Mouse (Mus musculus) liver, embryonic 11.5 days (tissue): ENCODE measurements around the gene Cldn9. TPM values are rescaled to one million over a fixed set of nuclear protein-coding genes. Genes with fewer than 3 reads are reported as not detected.

Experiments used
- ATAC-seq: fragments of 200-750 bp; cut with Nextera tagmentation; replicated peaks from 2 replicates; pipeline ENCODE4 v1.8.0; 2017; ENCODE audit warnings: moderate number of reproducible peaks, mild to moderate bottlenecking, moderate TSS enrichment, moderate library complexity; ENCODE audit not compliant: low FRiP score
- DNase-seq: peaks from one replicate; pipeline ENCODE4 v3.0.0-alpha.2; 2017; ENCODE audit warnings: low spot score
- H3K27ac ChIP-seq: fragments of 300-500 bp; sonication (generic); 2 replicates; pipeline ENCODE4 v1.5.1; 2014; ENCODE audit warnings: mild to moderate bottlenecking, low read depth, low read length, control low read depth
- H3K27me3 ChIP-seq: fragments of 300-500 bp; sonication (generic); replicated peaks from 2 replicates; pipeline ENCODE4 v1.6.1; 2014; ENCODE audit warnings: low read length, mixed read lengths; ENCODE audit not compliant: control insufficient read depth, insufficient read depth
- H3K36me3 ChIP-seq: fragments of 300-500 bp; sonication (generic); 2 replicates; pipeline ENCODE4 v1.6.1; 2014; ENCODE audit warnings: mild to moderate bottlenecking, low read length, moderate library complexity, mixed read lengths; ENCODE audit not compliant: control insufficient read depth, insufficient read depth
- H3K4me1 ChIP-seq: fragments of 300-500 bp; sonication (generic); replicated peaks from 2 replicates; pipeline ENCODE4 v1.6.1; 2014; ENCODE audit warnings: low read length, mixed read lengths; ENCODE audit not compliant: control insufficient read depth, insufficient read depth
- H3K4me2 ChIP-seq: fragments of 300-500 bp; sonication (generic); 2 replicates; pipeline ENCODE4 v1.6.1; 2014; ENCODE audit warnings: mild to moderate bottlenecking, control low read depth, moderate library complexity
- H3K4me3 ChIP-seq: fragments of 300-500 bp; sonication (generic); 2 replicates; pipeline ENCODE4 v1.5.1; 2014; ENCODE audit warnings: low read depth, low read length, control low read depth
- H3K9ac ChIP-seq: fragments of 300-500 bp; sonication (generic); 2 replicates; pipeline ENCODE4 v1.6.1; 2014; ENCODE audit warnings: low read depth, low read length, control low read depth
- H3K9me3 ChIP-seq: fragments of 300-500 bp; sonication (generic); 2 replicates; pipeline ENCODE4 v1.6.1; 2016; ENCODE audit warnings: low read length, inconsistent platforms, mixed read lengths; ENCODE audit not compliant: control insufficient read depth
- WGBS: fragments of 180-500 bp; shearing (Covaris S2); extraction: QIAGEN DNeasy Blood & Tissue Kit; methylation state at CpG from one replicate; pipeline ENCODE4 v1.1.7; 2014; 5-methylcytosine and 5-hydroxymethylcytosine counted together
- polyA plus RNA-seq: library from polyadenylated mRNA; unstranded; fragments of >200 nt; fragmentation: Nextera tagmentation; extraction: Ambion mirVana; gene quantifications from 2 replicates; pipeline ENCODE4 v1.2.1, GENCODE M21; 2014

Gene Cldn9
- polyA plus RNA-seq, 1 experiment from 2014 or later, result 0.56 TPM

- DNase-seq (no peak), ATAC-seq (no peak)
- Histone ChIP-seq H3K4me2 (peak overlapping the region; percentile 99), H3K27ac (no peak overlapping the region), H3K9me3 (no peaks in the 10 kb centered on the region), H3K27me3 (peaks cover 38% of the 10 kb centered on the region), H3K36me3 (no peaks in the 10 kb centered on the region), H3K4me1 (peaks cover 29% of the 10 kb centered on the region), H3K4me3 (peak overlapping the region; percentile 65), H3K9ac (peak overlapping the region; percentile 64)
- WGBS, result under 1% methylated on average over 37 of the region's 37 CpGs
Observed at GRCm38 (mm10) chr17:23676473-23677031, 7.3 kb downstream of the Cldn9 start.

- WGBS, result 12% methylated on average over 15 of the region's 15 CpGs
- ATAC-seq (no peak), DNase-seq (no peak)
- Histone ChIP-seq H3K4me3 (peak overlapping the region; percentile 65), H3K4me1 (peaks cover 29% of the 10 kb centered on the region), H3K4me2 (peak overlapping the region; percentile 99), H3K27ac (no peak overlapping the region), H3K9ac (no peak overlapping the region), H3K36me3 (no peaks in the 10 kb centered on the region; the same call in 1 of the 2 replicates), H3K9me3 (no peaks in the 10 kb centered on the region), H3K27me3 (peaks cover 30% of the 10 kb centered on the region)
Observed at GRCm38 (mm10) chr17:23675564-23676281, 8.1 kb downstream of the Cldn9 start.

GRCm38 (mm10) chr17:23675127-23675526, 8.7 kb downstream of the Cldn9 start:
- H3K4me3 ChIP-seq, result 0 out of 2 replicates have a peak overlapping the region, but pooled peaks have one; percentile 11
- no peak overlapping the region for H3K27ac ChIP-seq
- DNase-seq (no peak), ATAC-seq (no peak)
- H3K4me1 ChIP-seq, result peaks cover 29% of the 10 kb centered on the region
- 25% methylated on average over 5 of the region's 5 CpGs for WGBS
- no peaks in the 10 kb centered on the region for H3K9me3 ChIP-seq
- H3K9ac ChIP-seq, result no peak overlapping the region
- H3K27me3 ChIP-seq, result peaks cover 24% of the 10 kb centered on the region
- no peaks in the 10 kb centered on the region; the same call in 1 of the 2 replicates for H3K36me3 ChIP-seq
- H3K4me2 ChIP-seq, result peak overlapping the region; percentile 99

- H3K27ac ChIP-seq, result peak overlapping the region; percentile 56; the same call in 1 of the 2 replicates
Observed at GRCm38 (mm10) chr17:23674271-23674952, 9.4 kb downstream of the Cldn9 start.

GRCm38 (mm10) chr17:23673424-23674073, 10.3 kb downstream of the Cldn9 start, which contains the start of the genes Hcfc1r1 and Thoc6:
Gene Hcfc1r1, plus strand, starts transcription at chr17:23673596.
Gene Thoc6, minus strand, starts transcription at chr17:23673882.
- H3K27ac ChIP-seq, result peak within 1 kb of the TSS; percentile 56
- ATAC-seq (peak; percentile 94), DNase-seq (peak; percentile 93)
- WGBS, result under 1% methylated on average over 45 of the region's 45 CpGs
- H3K36me3 ChIP-seq, result peaks cover 5% of the 10 kb centered on the region
- no peaks in the 10 kb centered on the region for H3K9me3 ChIP-seq
- H3K4me2 ChIP-seq, result peak within 1 kb of the TSS; percentile 85
- peak within 1 kb of the TSS; percentile 71 for H3K4me3 ChIP-seq
- H3K9ac ChIP-seq, result peak within 1 kb of the TSS; percentile 69
- peaks cover 27% of the 10 kb centered on the region for H3K4me1 ChIP-seq
- peaks cover 8% of the 10 kb centered on the region for H3K27me3 ChIP-seq

More at GRCm38 (mm10) chr17:23674271-23674952, 9.4 kb downstream of the Cldn9 start:
- H3K9ac ChIP-seq, result peak overlapping the region; percentile 69
- DNase-seq (no peak), ATAC-seq (0 out of 2 replicates have a peak, but pooled peaks have one; percentile 1)
- H3K9me3 ChIP-seq, result no peaks in the 10 kb centered on the region
- WGBS, result 30% methylated on average over 9 of the region's 9 CpGs
- peaks cover 2% of the 10 kb centered on the region; the same call in 1 of the 2 replicates for H3K36me3 ChIP-seq
- H3K4me3 ChIP-seq, result peak overlapping the region; percentile 71
- peaks cover 28% of the 10 kb centered on the region for H3K4me1 ChIP-seq
- peak overlapping the region; percentile 85 for H3K4me2 ChIP-seq
- peaks cover 17% of the 10 kb centered on the region for H3K27me3 ChIP-seq

GRCm38 (mm10) chr17:23672761-23673160, 11.1 kb downstream of the Cldn9 start:
- 50% methylated on average over 3 of the region's 3 CpGs for WGBS
- peak overlapping the region; percentile 85 for H3K4me2 ChIP-seq
- ATAC-seq (no peak), DNase-seq (no peak)
- H3K36me3 ChIP-seq, result peaks cover 5% of the 10 kb centered on the region
- peaks cover 27% of the 10 kb centered on the region for H3K4me1 ChIP-seq
- peaks cover 6% of the 10 kb centered on the region for H3K27me3 ChIP-seq
- H3K4me3 ChIP-seq, result peak overlapping the region; percentile 71
- peak overlapping the region; percentile 69; the same call in 1 of the 2 replicates for H3K9ac ChIP-seq
- no peaks in the 10 kb centered on the region for H3K9me3 ChIP-seq
- H3K27ac ChIP-seq, result no peak overlapping the region

GRCm38 (mm10) chr17:23671519-23671918, 12.3 kb downstream of the Cldn9 start:
- no peak overlapping the region for H3K4me2 ChIP-seq
- ATAC-seq (no peak), DNase-seq (no peak)
- WGBS, result 87% methylated on average over 3 of the region's 3 CpGs
- peaks cover 6% of the 10 kb centered on the region for H3K27me3 ChIP-seq
- no peak overlapping the region for H3K4me3 ChIP-seq
- H3K9me3 ChIP-seq, result no peaks in the 10 kb centered on the region
- H3K27ac ChIP-seq, result no peak overlapping the region
- no peak overlapping the region for H3K9ac ChIP-seq
- peaks cover 5% of the 10 kb centered on the region for H3K36me3 ChIP-seq
- H3K4me1 ChIP-seq, result peaks cover 22% of the 10 kb centered on the region

GRCm38 (mm10) chr17:23670516-23671074, 13.2 kb downstream of the Cldn9 start:
- Histone ChIP-seq H3K9me3 (no peaks in the 10 kb centered on the region), H3K4me2 (no peak overlapping the region), H3K27ac (no peak overlapping the region), H3K4me3 (no peak overlapping the region), H3K27me3 (peaks cover 5% of the 10 kb centered on the region), H3K36me3 (peaks cover 5% of the 10 kb centered on the region), H3K4me1 (peaks cover 15% of the 10 kb centered on the region), H3K9ac (no peak overlapping the region)
- ATAC-seq (no peak), DNase-seq (no peak)
- 89% methylated on average over 7 of the region's 7 CpGs for WGBS
